Mouse (Mus musculus) c-Kit-negative CD71-positive TER-119-positive erythroid progenitor cells, embryonic 14.5 days (primary cell): ENCODE results near the gene Zfp454.

ENCODE experiments used
- DNase-seq: peaks from one replicate; pipeline ENCODE4 v3.0.0-alpha.2; 2013; ENCODE audit warnings: low read depth, low spot score

The Zfp454 gene

GRCm38 (mm10) chr11:50841023-50841735 is 46.3 kb downstream of the Zfp454 start, which contains the start of gene Zfp879:
Zfp879 (minus strand) TSS chr11:50841552.
- DNase-seq = no peak

GRCm38 (mm10) chr11:50835727-50836126 is 51.7 kb downstream of the Zfp454 start:
- no peak for DNase-seq

GRCm38 (mm10) chr11:50827010-50827953 is 60.2 kb downstream of the Zfp454 start, which contains the start of gene Zfp354c:
Zfp354c (minus strand) TSS chr11:50827724.
- peak; percentile 20 for DNase-seq

GRCm38 (mm10) chr11:50826214-50826613 is 61.2 kb downstream of the Zfp454 start:
- DNase-seq = no peak
